Mouse (Mus musculus) macrophage (primary cell): ENCODE results near the gene Ell2. TPM values are rescaled to one million over a fixed set of nuclear protein-coding genes. Genes with fewer than 3 reads are reported as not detected.
"Not testable (repeated sequence)": the region's sequence is repeated elsewhere in the genome, so short reads cannot be mapped to it uniquely, and the experiment has no call there.

Source experiments
- H3K27ac ChIP-seq: fragments of 350-480 bp; formaldehyde crosslinking; 2 replicates; pipeline ENCODE4 v1.9.0; 2021
- H3K36me3 ChIP-seq: fragments of 350-480 bp; formaldehyde crosslinking; 2 replicates; pipeline ENCODE4 v1.9.0; 2021; ENCODE audit errors: inconsistent target
- H3K4me3 ChIP-seq: fragments of 350-480 bp; formaldehyde crosslinking; 2 replicates; pipeline ENCODE4 v1.9.0; 2021; ENCODE audit errors: inconsistent target
- H3K79me2 ChIP-seq: fragments of 350-480 bp; formaldehyde crosslinking; 2 replicates; pipeline ENCODE4 v1.9.0; 2021; ENCODE audit errors: inconsistent target
- WGBS: methylation state at CpG from one replicate; pipeline ENCODE4 v1.1.7; 2026; ENCODE audit warnings: inconsistent platforms; ENCODE audit not compliant: missing documents; 5-methylcytosine and 5-hydroxymethylcytosine counted together
- polyA plus RNA-seq: library from polyadenylated mRNA; stranded (reverse); fragments of 250-400 nt; gene quantifications from 3 replicates; pipeline ENCODE4 v1.2.4, GENCODE M21; 2018; ENCODE audit warnings: inconsistent platforms
- total RNA-seq, 78 experiments: library from RNA; depleted of rRNA; stranded (reverse); fragments of 250-400 nt; gene quantifications; 1 replicate in 9 of 78; 2 replicates in 24 of 78; 3 replicates in 43 of 78; 4 replicates in 2 of 78; pipeline ENCODE4 v1.2.4; 2018; ENCODE audit warnings: inconsistent platforms in 56 of 78

The Ell2 gene
- total RNA-seq (2018; cell fraction: chromatin; rRNA removed): 100 to 1,000 TPM in 21 of 26 experiments, 10 to 100 TPM in 5; 47.4 to 927 (median 240) TPM
- 100 to 1,000 TPM in 12 of 26 experiments, 10 to 100 TPM in 14; 18.1 to 317 (median 98.3) TPM for total RNA-seq (2018; cell fraction: cytosol; rRNA removed)
- total RNA-seq (2018; cell fraction: nucleus; rRNA removed): 100 to 1,000 TPM in 22 of 26 experiments, 10 to 100 TPM in 4; 37.5 to 577 (median 218) TPM
- 13.4 to 69.7 TPM (median 35.1 TPM) in 3 replicates for polyA plus RNA-seq

- Histone ChIP-seq H3K79me2 (peaks cover 36% of the 10 kb centered on the region), H3K36me3 (no peaks in the 10 kb centered on the region), H3K27ac (no peak within 1 kb of the TSS), H3K4me3 (no peak within 1 kb of the TSS; the same call in 1 of the 2 replicates)
- WGBS: 100% methylated on average over 1 of the region's 1 CpGs
Measured at GRCm38 (mm10) chr13:75706457-75706856, at the start of gene Ell2. Gene Ell2 (plus strand): TSS chr13:75706757.

DNA sequence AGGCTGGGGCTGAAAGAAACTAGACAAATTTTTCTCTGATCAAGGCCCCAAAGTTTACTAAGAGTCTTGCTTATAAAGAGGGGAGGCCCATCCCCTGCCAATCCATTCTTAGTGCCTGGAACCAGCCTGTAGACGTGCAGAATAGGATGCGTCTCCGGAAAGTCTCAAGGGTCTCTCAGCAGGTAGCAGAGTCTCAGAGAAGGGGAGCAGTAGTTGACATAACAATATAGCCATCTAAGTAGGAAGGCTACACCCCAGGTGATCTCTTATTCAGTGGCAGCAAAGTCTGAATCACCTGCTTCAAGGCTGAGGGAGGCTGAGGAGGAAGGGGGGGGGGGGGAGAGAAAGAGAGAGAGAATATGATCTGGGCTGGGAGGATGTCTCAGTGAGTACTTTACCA, 21.1 kb upstream of the Ell2 start:
- Histone ChIP-seq H3K4me3 (no peak overlapping the region), H3K36me3 (no peaks in the 10 kb centered on the region), H3K79me2 (no peaks in the 10 kb centered on the region), H3K27ac (no peak overlapping the region)
- WGBS: 100% methylated on average over 3 of the region's 3 CpGs

DNA sequence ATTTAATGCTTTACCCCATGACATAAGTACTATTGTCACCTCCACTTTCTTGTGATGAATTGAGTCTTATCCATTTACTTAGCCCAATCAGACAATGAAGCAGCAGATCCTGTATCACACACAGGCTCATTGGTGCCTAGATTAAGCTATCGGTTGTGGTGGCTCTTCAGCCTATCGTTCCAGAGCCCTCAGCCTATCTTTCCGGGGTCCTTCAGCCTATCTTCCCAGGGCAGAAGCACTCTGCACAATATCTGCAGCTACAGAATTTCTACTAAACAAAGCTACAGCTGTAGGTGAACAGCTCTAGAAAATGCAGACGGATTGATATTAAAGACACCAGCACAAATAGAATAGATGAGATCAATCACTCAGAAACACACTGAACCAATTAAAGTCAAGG, 19.6 kb upstream of the Ell2 start:
- no peaks in the 10 kb centered on the region for H3K36me3 ChIP-seq
- WGBS: 94% methylated on average over 4 of the region's 4 CpGs
- H3K4me3 ChIP-seq: no peak overlapping the region
- H3K79me2 ChIP-seq: no peaks in the 10 kb centered on the region
- H3K27ac ChIP-seq: no peak overlapping the region

DNA sequence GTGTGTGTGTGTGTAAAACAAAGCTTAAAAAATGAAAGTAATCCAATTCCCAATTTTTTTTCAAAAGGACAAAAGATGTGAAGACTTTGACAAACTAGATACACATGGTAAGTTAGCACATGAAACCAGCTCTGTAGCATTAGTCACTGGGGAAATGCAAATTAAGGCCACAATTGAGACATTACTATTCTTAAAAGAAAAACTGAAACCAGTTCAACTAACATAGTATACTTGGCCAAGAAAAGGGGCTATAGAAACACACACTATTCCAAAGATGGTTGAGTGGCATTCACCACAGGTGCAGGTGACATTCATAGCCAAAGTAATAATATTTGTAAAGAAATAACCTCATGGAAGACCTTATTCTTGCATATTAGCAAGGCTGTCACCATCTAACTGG, 14.9 kb upstream of the Ell2 start:
- H3K4me3 ChIP-seq: no peak overlapping the region
- no peak overlapping the region for H3K27ac ChIP-seq
- H3K79me2 ChIP-seq: no peaks in the 10 kb centered on the region
- H3K36me3 ChIP-seq: no peaks in the 10 kb centered on the region

DNA sequence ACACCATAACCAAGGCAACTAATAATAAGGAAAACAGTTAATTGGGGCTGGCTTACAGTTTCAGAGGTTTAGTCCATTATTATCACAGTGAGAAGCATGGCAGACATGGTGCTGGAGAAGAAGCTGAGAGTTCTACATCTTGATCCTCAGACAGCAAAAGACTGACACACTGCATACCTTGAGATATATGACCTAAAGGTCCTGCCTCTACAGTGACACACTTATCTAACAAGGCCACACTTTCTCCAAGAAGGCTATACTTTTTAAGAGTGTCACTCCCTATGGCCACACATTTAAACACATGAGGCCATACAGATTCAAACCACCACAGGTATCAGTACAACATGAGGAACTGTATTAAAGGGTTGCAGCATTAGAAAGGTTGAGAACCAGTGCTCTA, 13.5 kb upstream of the Ell2 start:
- no peaks in the 10 kb centered on the region for H3K36me3 ChIP-seq
- no peak overlapping the region for H3K27ac ChIP-seq
- H3K4me3 ChIP-seq: no peak overlapping the region
- no peaks in the 10 kb centered on the region for H3K79me2 ChIP-seq

DNA sequence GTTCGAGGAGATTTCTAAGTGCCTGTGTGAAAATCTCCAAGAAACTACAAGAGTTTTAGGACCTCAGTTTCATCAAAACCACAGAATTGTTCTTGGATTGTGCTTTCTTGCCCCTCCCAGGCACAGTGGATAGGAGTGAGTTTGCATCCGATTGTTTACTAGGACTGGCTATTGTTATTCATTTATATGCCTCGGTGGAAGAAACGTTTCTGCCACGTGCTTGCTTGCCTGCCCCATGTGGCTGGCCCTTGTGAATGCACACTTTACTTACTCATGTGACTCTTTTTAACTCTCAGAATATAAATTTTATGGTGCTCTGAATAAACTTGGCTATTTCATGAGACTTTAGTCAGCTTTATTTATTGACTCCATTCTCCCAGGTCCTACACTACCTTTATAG, 3.7 kb upstream of the Ell2 start:
- no peaks in the 10 kb centered on the region for H3K36me3 ChIP-seq
- H3K79me2 ChIP-seq: no peaks in the 10 kb centered on the region
- H3K4me3 ChIP-seq: no peak overlapping the region
- WGBS: 87% methylated on average over 5 of the region's 5 CpGs
- H3K27ac ChIP-seq: no peak overlapping the region

- WGBS: 6% methylated on average over 64 of the region's 64 CpGs
- H3K36me3 ChIP-seq: no peaks in the 10 kb centered on the region
Measured at GRCm38 (mm10) chr13:75706882-75707816, 592 bp downstream of the Ell2 start.

GRCm38 (mm10) chr13:75707821-75708636, 1.5 kb downstream of the Ell2 start:
- peaks cover 51% of the 10 kb centered on the region for H3K79me2 ChIP-seq
- WGBS: 1% methylated on average over 66 of the region's 83 CpGs
- H3K4me3 ChIP-seq: peak overlapping the region; percentile 87
- H3K36me3 ChIP-seq: no peaks in the 10 kb centered on the region
- H3K27ac ChIP-seq: peak overlapping the region; percentile 46

More at GRCm38 (mm10) chr13:75706882-75707816, 592 bp downstream of the Ell2 start:
- no peak overlapping the region; the same call in 1 of the 2 replicates for H3K4me3 ChIP-seq
- peaks cover 42% of the 10 kb centered on the region for H3K79me2 ChIP-seq
- no peak overlapping the region for H3K27ac ChIP-seq

GRCm38 (mm10) chr13:75708637-75709002, 2.1 kb downstream of the Ell2 start:
- 25% methylated on average over 8 of the region's 8 CpGs for WGBS
- peaks cover 57% of the 10 kb centered on the region for H3K79me2 ChIP-seq
- peak overlapping the region; percentile 46 for H3K27ac ChIP-seq
- H3K4me3 ChIP-seq: peak overlapping the region; percentile 87
- no peaks in the 10 kb centered on the region for H3K36me3 ChIP-seq

DNA sequence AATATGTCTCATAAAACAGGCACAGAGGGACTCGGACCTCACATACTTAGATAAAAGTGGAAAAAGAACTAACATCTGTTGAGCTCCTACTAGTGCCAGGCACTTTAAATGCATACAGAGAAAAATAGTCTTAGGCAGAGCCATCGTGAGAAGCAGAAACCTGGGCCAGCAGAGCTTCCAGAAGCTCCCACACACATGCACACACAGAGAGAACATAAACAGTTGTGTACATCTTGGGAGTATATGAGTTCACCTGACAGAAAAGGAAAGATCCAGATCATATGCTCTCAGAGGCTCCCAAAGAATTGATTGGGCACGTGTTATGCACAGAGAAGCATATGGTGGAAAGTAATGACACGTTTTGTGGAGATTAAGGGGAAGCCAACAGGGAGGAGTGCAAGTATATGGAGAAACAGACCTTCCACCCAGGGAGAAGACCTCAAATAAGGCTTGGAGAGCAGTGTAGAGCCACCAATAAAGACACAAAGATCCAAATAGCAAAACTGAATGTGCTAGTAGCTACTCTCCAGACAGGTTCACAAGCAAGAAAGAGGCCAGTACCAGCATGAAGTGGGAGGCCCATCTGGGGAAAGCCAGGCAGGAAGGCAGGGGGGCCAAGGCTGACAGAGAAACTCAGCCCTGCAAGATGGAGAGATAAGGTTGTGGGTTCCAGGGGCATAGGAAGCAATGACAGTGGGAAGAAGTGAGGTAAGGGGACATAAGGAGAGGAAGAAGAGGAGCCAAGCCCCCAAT, 2.6 kb downstream of the Ell2 start:
- no peaks in the 10 kb centered on the region for H3K36me3 ChIP-seq
- 28% methylated on average over 4 of the region's 4 CpGs for WGBS
- peak overlapping the region; percentile 46 for H3K27ac ChIP-seq
- H3K4me3 ChIP-seq: peak overlapping the region; percentile 87
- H3K79me2 ChIP-seq: peaks cover 63% of the 10 kb centered on the region

- Histone ChIP-seq H3K79me2 (peaks cover 72% of the 10 kb centered on the region), H3K27ac (no peak overlapping the region), H3K36me3 (no peaks in the 10 kb centered on the region), H3K4me3 (no peak overlapping the region)
- WGBS: 85% methylated on average over 6 of the region's 6 CpGs
Measured at GRCm38 (mm10) chr13:75710152-75710551, 3.6 kb downstream of the Ell2 start.

DNA sequence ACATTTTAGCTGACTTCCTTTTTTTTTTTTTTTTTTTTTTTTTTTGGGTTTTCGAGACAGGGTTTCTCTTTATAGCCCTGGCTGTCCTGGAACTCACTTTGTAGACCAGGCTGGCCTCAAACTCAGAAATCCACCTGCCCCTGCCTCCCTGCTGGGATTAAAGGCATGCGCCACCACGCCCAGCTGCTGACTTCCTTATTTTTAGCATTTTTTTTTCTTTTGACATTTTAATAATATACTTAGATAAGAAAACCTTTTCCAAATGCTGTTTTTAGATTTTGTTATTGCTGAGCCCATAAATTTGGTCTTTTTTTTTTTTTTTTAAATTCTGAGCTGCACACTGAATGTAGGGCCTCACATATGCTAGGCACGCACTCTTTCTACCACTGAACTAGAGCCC, 5.0 kb downstream of the Ell2 start:
- H3K4me3 ChIP-seq, H3K36me3 ChIP-seq, H3K27ac ChIP-seq: not testable (repeated sequence)
- H3K79me2 ChIP-seq: peaks cover 86% of the 10 kb centered on the region
- WGBS: 67% methylated on average over 3 of the region's 4 CpGs

DNA sequence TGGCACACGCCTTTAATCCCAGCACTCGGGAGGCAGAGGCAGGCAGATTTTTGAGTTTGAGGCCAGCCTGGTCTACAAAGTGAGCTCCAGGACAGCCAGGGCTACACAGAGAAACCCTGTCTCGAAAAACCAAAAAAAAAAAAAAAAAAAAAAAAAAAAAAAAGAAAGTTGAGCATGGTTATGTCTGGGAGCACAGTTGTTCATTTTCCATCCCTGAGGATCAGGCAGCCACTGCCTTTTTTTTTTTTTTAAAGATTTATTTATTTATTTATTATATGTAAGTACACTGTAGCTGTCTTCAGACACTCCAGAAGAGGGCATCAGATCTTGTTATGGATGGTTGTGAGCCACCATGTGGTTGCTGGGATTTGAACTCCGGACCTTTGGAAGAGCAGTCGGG, 6.0 kb downstream of the Ell2 start:
- 78% methylated on average over 2 of the region's 5 CpGs for WGBS
- H3K4me3 ChIP-seq, H3K36me3 ChIP-seq, H3K27ac ChIP-seq: not testable (repeated sequence)
- H3K79me2 ChIP-seq: peaks cover 96% of the 10 kb centered on the region

DNA sequence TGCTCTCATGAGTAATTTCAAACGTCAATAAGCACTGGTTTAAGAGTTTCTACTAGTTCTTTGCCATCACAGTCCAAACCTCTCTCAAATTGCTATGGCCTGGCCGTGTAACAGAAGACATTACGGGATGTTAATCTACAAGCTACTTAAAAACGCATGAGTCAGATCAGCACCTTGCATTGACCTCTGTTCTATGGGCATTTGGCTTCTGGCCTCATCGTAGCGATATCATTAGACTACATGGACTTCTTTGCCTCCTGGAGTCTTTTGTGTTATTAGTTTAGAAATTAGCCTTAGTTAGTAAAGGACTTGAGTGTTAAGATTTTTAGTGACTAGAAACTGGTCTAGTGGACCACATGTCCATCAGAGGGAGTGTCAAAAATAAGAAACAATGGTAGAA, 7.8 kb downstream of the Ell2 start:
- Histone ChIP-seq H3K79me2 (peaks cover 100% of the 10 kb centered on the region), H3K36me3 (no peaks in the 10 kb centered on the region), H3K27ac (no peak overlapping the region), H3K4me3 (no peak overlapping the region)
- WGBS: 98% methylated on average over 6 of the region's 6 CpGs
